Mouse (Mus musculus): ENCODE data around the gene Nt5c2. TPM values are rescaled to one million over a fixed set of nuclear protein-coding genes. Genes with fewer than 3 reads are reported as not detected.

Gene Nt5c2
- total RNA-seq, 2 experiments from 2014 or later, result 64.9 to 75.1 TPM

DNA sequence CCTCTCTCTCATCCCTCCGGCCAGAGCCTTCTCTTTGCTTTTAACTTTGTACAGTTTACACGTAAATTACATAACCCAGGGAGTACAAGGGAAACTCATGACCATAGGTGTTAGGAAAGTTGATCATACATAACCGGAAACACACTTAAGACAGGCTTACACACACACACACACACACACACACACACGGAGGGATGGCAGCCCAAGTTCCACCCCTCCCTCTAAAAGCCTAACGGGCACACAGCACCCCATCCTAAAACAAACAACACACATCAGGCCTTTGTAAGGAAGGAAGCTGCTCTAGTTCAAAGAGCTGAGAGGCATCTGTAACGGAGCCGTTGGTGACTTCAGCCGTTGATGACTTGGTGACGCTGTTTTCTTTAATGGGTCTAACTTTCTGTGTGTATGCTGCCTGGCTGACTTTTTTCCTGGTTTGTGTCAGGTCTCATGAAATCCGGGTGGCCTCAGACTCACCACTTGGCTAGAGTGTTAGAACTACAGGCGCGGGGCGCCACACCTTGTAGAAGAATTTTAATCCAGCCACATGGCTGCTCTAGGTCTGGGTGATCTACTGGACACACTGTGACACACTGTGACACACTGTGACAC, 44.7 kb downstream of the Nt5c2 start:
- intact Hi-C loops (cut with DNase I), result no loop called here
- DNase-seq, result peak in 1 of 2 experiments; percentile 16

DNA sequence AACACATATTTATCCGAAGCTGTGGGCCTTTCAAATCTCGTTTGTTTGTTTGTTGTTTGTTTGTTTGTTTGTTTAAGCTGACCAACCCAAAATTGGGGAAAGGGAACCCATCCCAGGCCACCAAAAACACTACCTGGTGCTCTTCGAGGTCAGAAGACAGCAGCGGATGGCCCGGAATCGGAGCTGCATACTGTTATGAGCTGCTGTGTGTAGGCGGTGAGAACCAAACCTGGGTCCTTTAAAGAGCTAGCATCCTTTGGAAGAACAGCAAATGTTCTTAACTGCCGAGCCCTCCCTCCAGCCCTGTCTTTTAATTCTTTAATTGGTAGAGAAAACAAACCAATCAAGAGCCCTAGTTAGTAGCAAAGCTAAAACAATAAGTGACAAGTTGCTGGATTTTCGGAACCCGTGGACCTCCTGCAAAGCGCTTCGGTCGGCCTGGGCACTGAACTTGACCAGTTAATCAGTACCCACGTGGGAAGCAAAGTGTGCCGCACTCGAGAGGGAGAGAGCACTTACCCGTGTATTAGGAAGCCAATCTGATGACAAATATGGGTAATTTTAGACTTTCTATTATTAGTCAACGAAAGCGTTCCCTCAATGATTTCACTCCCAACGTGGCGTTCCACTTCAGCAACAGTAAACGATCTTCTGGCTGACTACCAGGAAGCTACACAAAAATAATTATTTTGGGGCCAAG, 45.5 kb downstream of the Nt5c2 start:
- intact Hi-C loops (cut with DNase I), result no loop called here
- peak in 1 of 2 experiments; percentile 32 for DNase-seq

DNA sequence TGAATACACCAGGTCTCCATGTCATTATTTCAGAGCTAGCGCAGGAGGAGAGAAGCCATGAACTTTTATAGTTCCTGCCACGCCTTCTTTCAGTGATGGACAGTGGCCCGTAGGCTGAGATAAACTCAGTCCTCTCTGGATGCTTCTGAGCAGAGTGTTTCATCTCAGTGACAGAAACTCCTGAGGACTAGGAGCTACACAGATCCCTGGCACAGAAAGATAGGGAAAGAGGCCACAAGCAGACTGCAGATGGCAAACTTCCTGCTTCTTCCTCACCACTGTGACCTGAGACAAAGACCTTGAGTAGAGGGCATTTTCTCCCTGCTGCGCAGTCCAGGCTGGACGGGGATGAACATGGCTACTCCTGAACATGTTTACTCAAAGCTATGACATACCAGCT, 46.1 kb downstream of the Nt5c2 start:
- intact Hi-C loops (cut with DNase I), result no loop called here
- DNase-seq, result no peak

DNA sequence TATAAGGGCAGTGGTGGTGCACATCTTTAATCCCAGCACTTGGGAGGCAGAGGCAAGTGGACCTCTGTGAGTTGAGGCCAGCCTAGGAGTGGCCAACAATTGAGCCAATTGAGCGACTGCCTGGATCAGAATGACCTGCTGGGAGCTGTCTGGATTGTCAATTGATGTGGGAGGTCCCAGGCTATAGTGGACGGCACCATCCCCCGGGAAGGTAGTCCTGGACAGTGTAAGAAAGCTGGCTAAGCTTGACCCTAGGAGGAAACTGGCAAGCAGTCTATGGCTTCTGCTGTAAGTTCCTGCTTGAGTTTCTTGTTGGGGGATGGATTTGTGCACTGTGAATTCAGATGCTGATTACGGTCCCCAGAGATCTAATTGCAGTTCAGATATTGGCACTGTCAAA, 47.1 kb downstream of the Nt5c2 start:
- intact Hi-C loops (cut with DNase I), result no loop called here
- no peak for DNase-seq

DNA sequence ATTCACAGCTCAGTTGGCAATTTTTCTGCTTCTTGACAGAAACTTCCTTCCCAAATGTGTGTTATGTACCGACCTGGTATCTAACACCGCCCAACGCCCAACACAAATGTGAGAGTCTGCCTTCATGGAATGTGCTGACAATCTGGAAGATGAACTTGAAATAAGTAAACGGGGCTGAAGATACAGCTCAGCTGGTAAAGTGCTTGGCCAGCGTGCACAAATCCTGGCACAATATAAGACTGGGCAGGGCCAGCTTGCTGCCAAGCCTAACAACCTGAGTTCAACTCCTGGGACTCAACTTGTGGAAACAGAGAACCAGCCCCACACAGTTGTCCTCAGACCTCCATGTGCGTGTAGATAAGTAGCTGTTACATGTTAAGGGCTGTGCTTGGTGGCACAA, 48.6 kb downstream of the Nt5c2 start:
- no peak for DNase-seq
- intact Hi-C loops (cut with DNase I), result no loop called here

DNA sequence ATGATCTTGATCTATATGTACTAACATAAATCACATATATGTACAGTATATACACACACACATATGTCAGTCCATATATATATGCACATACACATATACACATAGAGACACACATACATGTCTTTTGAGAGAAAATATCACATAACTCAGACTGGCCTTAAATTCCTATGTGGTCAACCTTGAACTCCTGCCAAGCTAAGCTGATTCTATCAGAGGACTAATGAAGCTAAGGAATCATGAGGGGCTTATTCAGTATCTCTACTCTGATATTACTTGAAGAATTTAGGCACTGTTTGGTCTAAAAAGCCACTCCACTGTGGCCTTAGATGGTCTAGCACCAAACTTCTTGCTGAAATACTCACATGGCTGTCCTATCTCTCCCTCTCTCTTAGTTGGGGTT, 49.5 kb downstream of the Nt5c2 start:
- intact Hi-C loops (cut with DNase I), result no loop called here
- no peak for DNase-seq

DNA sequence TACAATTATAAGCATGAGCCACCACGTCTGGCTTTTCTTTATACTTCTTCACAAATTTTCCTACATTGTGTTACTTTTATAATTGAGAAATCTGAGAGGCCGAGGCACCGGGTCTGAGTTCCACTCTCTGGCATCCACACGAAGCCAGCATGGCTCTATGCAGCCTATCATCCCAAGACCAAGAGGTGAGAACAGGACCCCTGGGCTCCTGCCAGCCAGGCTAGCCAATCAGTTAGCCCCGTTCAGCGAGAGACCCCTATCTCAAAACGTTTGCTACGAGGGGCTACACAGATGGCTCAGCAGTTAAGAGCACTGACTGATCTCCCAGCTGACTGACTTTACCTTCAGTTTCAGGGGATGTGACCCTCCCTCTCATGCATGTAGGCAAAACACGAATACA, 50.6 kb downstream of the Nt5c2 start:
- no peak for DNase-seq
- intact Hi-C loops (cut with DNase I), result no loop called here

DNA sequence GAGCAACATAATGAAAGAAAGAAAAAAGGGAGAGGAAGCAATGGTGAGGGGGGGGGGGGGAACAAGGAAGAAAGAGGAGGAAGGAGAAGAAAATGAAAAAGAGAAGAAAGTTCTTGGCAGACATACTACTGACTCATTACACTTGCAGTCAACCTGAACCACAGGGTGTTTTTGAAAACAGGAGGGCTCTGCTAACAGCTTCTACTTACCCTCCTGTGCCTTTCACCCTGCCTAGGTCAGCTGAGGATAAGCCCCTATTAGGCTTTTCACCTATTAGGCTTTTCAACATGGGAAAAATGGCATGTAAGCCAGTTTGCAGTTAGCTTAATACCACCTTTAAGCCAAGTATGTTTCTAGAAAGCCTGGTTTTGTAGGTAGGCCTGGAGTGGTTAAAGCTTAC, 51.5 kb downstream of the Nt5c2 start:
- intact Hi-C loops (cut with DNase I), result no loop called here
- DNase-seq, result no peak

DNA sequence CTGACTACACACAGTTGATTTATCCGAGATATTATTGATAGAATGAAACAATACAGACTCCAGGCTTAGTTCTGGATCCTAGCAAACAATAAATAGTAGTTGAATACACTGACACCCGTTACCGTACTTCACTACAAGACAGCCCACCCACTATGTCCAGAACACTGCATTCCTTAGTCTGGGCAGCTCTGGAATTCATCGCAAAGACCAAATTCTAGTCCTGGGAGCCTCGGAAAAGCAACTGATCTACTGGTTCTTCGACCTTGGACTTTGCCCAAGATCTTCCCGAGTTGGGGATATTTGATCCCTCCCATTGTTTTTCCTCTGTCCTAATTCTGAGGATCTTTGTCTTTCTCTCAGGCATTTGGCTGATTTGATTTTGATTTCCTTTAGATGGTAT, 52.1 kb downstream of the Nt5c2 start:
- no peak for DNase-seq
- intact Hi-C loops (cut with DNase I), result no loop called here

DNA sequence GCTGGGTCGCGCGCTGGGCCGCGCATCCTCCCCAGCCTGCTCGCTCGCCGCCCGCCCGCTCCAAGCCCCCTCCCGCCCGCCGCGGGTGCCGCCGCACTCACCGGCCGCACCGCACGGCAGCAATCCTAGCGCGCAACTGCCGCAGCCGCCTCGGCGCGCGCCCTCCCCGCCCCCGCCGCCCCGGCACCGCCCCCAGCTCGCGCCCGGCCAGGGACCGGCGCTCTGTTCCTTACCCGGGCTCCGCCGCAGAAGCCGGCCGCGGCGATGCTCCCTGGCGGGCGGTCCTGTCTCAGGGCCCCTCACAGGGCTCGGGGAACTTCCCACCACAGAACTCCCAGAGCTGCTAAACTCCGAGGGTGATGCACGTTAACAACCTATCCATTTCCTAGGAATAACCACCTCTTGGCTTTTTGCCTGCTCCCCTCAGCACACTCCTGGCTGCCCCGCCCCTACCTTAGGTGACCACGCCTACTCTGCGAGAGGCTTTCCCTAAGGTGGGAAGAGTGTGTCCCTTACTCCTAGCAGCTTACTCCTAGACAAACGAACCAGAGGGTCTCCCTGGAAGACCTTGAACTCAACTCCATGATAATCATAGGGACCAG, 52.7 kb downstream of the Nt5c2 start:
- peak; percentile 84 to 86 for DNase-seq
- intact Hi-C loops (cut with DNase I), result no loop called here

DNA sequence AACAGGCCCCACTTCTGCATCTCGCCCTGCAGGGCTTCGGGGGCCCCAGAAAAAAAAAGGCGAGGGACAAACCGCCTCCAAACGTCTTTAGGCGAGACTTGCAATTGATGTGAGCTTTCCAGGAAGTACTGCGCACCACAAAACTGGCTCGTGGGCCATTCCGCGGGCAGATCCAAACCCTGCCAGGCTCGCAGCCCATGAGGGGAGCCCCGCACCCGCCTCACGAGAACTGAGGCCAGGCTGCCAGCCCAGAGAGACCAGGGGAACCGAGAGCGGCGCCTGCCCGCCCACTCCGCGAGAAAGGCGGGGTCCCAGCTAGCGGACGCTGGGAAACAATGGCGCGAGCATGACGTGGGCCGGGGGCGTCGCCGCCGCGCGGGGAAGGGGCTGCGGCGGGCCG, 53.3 kb downstream of the Nt5c2 start:
- peak; percentile 87 to 88 for DNase-seq

DNA sequence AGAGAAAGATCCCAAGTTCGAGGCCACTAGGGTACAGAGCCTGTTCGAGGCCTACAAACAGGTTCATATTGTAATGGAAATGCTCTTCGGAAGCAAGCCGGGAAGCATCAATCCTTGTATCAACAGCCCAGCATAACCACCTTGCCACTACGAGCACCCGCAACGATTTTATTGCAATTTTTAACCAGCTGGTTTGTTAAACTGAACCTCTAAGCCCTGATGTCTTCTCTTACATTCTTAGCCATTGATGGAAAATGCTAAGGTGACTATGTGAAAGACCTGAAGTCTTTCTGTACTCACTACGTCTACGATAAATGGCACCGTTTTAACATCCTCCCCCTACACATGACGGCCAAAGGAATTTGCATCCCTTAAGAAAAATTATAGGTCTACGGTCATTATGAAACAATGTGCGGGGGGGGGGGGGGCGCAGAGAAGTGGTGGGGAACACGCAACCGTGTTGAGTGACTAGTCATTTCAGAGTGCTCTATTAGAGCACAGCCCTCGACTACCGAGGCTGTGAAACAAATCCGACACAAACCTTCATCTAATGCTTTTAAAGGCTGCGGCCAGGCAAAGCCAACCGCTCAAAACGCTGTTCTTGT, 53.8 kb downstream of the Nt5c2 start:
- no peak for DNase-seq

More for the DNA sequence above, 53.3 kb downstream of the Nt5c2 start:
- intact Hi-C loops (cut with DNase I), result no loop called here

DNA sequence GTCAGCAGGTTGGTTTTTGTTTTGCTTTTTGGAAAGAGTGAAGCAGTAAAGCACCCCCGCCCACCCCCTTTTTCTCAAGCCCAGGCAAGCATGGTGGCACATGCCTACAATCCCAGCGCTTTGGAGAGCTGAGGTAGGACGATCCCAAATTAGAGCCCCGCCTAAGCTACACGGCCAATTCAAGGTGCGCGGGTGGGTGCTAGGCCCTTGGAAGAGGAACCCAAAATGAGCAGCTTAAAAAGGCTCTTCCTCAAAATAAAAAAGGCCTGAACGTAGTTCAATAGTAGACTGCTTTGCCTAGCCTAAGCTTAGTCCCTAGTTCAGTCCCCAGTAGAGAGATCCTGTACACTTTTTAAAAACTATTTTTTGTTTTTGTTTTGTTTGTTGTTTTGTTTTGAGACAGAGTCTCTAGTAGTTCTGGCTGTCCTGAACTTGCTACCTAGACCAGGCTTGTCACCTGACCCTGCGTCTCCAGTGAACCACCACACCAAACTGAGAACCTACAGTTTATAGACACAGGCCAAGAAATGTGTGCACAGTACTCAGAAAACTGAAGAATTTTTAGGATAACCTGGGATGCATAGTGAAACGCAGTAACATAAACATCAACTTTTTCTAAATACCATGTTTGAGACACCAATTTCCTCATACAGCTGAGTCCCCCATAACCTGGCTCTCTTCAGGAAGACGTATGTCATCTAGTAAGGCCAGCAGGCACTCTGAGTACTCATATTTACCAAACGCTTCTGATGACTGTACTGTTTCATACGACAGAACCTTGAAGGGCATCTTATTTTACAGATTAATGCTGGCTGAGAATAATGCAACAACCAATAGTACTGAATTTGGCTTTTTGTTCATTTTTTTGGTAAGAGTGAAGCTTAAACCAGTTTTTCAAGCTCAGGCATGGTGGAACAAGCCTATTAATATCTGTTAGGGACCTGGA, 54.6 kb downstream of the Nt5c2 start:
- intact Hi-C loops (cut with DNase I), result no loop called here
- no peak for DNase-seq

More for the DNA sequence above, 53.8 kb downstream of the Nt5c2 start:
- intact Hi-C loops (cut with DNase I), result no loop called here

DNA sequence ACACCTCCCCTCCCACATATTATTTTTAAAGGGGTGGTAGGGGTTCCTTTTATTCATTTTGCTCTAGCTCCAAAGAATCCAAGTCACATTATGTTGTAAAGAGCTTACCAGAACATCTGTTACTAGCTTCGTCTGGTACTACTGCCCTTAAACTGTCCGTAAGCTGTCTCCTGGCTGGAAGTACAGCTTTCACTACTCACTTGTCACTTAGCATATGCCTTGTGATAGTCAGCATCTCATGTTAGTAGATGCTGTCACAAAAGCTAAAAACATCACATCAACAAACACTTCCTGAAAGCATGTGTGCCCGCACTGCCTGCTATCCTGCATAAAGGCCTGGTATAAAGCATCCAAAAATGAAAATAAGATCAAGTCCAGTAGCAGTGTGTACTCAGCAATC, 55.4 kb downstream of the Nt5c2 start:
- intact Hi-C loops (cut with DNase I), result no loop called here
- DNase-seq, result no peak

DNA sequence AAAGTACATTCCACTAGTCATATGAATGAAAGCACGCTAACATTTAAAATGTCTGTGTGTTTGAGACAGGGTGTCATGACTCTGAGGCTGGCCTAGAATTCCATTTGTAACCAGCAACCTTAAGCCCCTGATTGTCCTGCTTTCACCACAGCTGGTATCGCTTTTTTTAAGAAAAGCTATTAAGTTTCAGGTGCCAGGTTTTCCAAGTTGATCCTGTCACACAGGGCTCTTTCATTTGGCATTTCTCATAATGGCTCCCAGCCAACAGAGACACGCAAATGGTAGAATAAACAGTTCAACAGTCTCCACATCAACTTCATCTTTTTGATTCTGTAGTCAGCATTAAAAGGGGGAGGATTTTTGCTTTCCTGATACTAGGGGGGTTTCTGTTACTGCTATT, 56.4 kb downstream of the Nt5c2 start:
- no peak for DNase-seq
- intact Hi-C loops (cut with DNase I), result no loop called here

DNA sequence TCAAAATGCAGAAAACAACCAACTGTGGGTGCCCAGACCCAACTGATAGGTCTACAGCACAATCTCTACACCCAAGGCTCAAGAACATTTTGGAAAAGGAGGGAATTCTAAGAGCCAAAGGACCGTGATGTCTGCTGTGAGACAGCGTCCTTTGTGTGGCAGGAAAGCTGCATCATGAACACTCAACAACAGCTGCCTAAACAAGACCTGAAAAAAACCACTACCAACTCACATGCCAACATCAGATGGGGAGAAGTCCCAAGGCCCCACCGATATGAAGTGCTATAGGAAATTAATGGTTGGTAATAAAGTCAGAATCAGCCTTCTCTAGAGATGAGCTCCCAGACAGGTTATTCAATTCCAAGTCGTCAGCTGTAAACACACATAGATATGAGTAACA, 57.0 kb downstream of the Nt5c2 start:
- DNase-seq, result no peak
- intact Hi-C loops (cut with DNase I), result no loop called here

DNA sequence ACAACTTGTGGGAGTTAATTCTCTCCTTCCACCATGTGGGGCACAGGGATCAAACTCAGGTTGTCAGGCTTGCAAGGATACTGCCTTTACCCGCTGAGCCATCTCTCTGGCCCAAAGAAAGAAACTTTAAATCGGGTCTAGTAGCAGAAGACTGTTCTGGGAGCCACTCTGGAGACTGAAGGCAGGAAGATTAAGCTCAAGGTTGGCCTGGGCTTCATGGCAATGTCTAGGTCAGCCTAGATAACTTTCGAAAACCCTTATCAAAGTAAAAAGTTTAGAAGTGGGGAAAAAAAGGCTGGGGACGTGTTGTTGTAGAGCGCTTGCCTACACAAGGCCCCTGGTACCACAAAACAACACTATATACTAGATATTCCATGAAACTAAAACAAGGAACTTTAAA, 58.0 kb downstream of the Nt5c2 start:
- no peak for DNase-seq
- intact Hi-C loops (cut with DNase I), result no loop called here

DNA sequence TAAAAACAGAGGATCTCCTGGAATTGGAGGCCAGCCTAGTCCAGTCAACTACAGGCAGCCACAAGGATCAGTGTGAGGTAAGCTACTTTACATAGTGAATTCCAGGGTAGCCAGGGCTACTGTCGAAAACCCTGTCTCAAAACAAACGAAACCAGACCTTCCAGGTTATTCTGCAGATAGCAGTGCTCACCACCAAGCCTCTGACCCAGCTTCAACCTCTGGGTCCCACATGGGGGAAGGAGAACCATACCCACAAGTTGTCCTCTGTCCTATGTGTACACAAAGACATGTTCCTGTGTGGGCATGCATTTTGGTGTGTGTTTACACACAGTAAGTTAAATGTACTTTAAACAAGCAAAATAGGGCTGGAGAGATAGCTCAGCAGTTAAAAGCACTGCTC, 58.5 kb downstream of the Nt5c2 start:
- no peak for DNase-seq
- intact Hi-C loops (cut with DNase I), result no loop called here

DNA sequence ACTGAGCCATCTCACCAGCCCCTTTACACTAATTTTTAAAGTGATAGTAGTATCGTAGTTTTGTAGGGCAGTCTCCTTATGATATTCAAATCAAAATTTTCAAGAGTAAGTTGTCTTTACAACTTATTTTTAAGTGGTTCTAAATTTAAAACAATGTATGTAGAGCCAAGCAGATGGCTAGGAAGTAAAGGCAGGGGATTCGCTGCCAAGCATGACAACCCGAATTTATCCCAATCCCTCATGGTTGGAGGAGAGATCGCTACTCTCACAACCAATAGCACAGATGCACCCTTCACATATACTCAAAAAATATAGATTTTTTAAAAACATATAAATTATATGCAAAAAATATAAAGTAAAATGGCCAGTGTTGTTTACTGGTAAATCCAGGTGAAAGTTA, 59.3 kb downstream of the Nt5c2 start:
- DNase-seq, result no peak
- intact Hi-C loops (cut with DNase I), result no loop called here

DNA sequence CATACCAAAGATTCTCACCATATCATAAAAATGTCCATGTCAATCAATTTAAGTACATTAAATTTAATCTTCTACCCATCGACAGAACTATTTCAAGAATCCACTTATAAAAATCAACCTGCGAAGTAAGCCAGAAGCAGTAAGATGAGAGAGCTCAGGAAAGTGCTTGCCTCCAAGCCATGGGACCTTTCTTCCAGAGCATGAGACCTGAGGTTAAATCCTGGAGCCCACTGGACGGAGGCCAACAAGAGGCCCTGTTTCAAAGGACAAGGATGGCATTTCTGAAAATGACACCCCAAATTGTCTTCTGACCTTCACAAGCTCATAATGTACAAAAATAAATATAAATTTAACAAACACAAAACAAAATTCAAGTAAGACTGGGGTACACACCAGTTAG, 61.4 kb downstream of the Nt5c2 start:
- intact Hi-C loops (cut with DNase I), result no loop called here
- DNase-seq, result no peak

DNA sequence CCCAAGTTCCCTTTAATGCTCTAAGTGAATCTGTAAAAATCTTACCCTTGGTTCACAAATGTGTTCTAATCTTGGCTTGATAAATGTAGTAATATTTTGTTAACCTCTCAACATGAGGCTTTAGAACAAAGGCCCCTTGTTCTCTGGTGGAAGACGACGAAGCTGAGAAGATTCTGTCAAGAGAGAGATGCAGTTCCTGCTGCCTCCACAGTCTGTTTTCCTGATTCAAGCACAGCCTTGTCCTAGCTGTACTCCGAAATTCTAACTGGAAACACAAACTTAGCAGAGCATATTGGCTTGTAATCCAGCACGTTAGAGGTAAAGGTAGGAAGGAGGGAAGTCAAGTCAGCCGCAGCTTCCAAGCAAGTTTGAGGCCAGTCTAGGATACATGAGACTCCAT, 62.0 kb downstream of the Nt5c2 start:
- DNase-seq, result no peak
- intact Hi-C loops (cut with DNase I), result no loop called here

All from heart, postnatal 14 days (tissue).